Mouse (Mus musculus) urinary bladder, postnatal 4 days (tissue): ENCODE measurements around the gene Synrg.
A peak's percentile ranks its signal among the peaks of the same experiment; 100 is the strongest.

Experiments
- DNase-seq, 2 experiments: peaks; one replicate each; pipeline ENCODE4 v3.0.0; 2021 to 2022; ENCODE audit warnings: low spot score in 2 of 2

Synrg gene

GRCm38 (mm10) chr11:83981338-83981737 lies 17.1 kb downstream of the Synrg start:
- no peak for DNase-seq

- no peak for DNase-seq
Measured at GRCm38 (mm10) chr11:83991701-83992100, 27.5 kb downstream of the Synrg start.

GRCm38 (mm10) chr11:83993428-83993827 lies 29.2 kb downstream of the Synrg start:
- no peak for DNase-seq

- DNase-seq, result no peak
Measured at GRCm38 (mm10) chr11:83994481-83994880, 30.3 kb downstream of the Synrg start.

- DNase-seq, result no peak
Measured at GRCm38 (mm10) chr11:83995535-83995950, 31.3 kb downstream of the Synrg start.

DNA sequence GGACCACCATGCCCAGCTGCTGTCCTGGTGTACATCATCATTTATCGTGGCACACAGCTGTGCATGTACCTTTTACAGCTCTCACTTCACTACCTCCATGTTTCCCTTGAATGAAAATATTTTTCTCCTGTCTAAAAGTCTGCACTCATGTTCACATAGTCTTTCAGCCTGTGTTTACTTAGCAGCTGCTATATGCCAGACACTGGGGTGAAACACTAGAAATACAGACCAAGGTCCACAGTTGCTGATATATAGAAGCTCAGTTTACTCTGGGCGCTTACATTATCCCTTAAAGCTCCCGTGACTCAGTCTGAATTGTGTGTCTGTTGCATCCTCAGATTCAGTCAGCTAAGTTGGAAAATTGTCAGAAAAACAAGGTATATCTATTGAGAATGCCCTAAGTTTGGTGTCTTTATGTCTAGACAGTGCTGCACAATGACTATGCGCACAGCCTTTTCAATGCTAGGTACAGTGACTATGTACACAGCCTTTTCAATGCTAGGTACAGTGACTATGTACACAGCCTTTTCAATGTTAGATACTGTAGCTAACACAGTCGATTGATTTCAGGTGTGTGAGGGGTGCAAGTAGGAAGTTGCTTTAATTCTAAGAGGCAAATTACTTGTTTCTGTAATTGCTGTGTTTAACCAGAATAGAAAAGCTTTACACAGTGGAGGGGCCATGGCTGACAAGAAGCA lies 33.1 kb downstream of the Synrg start:
- DNase-seq, result no peak

- DNase-seq, result no peak
Measured at GRCm38 (mm10) chr11:83998993-83999392, 34.8 kb downstream of the Synrg start.

DNA sequence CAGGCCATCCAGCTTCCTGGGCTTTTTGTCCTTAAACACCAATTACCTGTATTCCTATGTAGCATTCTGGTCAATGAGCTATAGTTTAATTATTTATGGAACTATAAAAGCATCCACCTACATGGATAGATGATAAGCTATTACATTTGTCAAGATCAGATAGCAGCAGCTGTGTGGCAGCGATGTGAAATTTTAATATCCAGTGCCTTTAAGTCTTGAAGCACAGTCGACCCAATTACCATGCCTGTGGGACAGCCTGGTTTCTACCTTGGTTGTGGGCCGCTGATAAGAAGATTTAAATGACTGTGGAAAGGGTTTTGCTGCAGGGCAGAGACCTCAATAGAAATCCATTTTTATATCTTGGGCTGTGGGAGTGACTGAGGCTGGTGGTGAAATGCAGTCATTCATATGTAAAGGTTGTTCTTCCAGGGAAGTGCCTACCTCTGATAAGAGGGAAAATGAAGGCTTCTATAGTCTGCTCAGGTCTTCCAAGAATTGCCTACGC lies 35.2 kb downstream of the Synrg start:
- DNase-seq, result no peak

- DNase-seq, result no peak
Measured at GRCm38 (mm10) chr11:84001257-84001656, 37.0 kb downstream of the Synrg start.

DNA sequence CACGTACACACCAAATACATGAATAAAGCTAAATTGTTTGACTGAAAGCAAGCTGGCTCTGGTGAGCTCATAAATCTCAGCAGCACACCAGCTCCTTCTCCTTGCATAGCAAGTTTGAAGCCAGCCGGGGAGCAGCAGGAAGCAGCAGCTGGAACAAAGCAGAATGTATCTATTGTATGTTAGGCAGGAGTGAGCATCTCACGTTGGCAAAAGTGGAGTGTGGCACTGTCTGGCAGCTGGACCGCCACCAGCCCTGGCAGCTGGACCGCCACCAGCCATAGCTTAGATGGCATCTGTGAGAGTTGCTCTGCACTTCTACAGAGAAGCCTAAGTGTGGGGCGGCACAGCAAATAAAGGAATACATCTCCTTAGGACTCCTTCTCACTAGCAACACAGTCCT lies 39.8 kb downstream of the Synrg start:
- no peak for DNase-seq

DNA sequence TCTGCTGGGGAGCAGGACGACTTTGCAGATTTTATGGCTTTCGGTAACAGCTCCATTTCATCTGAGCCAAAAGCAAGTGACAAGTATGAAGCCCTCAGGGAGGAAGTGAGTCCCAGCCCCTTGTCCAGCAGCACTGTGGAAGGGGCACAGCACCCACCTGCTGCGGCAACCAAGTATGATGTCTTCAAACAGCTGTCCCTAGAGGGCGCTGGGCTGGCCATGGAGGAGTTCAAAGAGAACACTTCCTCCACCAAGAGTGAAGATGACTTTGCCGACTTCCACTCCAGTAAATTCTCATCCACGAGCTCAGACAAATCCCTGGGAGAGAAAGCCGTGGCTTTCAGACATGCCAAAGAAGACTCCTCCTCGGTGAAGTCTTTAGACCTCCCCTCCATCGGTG lies 44.8 kb downstream of the Synrg start:
- DNase-seq, result no peak

DNA sequence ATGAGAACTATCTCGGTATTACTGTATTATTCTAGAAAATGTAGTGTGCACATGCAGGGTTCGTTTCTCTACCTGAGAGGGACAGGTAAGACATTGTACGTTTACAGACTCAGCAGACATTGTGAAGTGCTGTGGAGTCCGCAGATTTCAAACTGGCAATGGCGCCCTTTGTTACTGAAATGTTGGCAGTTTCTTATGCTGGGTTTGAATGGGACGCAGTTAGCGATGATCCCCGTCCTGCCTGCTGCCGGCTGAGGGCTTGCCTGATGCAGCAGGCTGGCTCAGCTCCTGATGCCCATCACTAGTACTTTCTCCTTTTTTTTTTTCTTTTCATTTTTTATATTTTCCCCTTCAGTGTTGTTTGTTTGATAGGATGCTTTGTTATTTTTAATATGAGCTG lies 46.2 kb downstream of the Synrg start:
- DNase-seq, result no peak

DNA sequence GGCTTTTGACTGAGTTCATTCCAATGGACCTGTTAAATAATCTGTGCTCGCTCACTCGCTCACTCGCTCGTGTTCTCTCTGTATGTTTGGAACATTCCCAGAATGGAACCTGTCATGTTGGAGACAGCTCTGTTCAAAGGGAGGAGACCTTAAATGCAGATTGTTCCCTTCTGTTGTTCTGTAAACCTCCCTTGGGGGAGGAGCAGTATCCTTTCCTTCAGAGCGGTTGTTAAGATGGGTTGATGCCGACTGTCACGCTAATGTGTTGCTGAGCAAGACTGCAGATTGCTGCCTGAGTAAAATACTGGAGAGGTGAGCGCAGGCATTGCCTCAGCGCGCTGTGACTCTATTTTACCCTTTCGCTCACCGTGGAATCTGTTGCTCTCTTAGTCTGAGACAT lies 46.8 kb downstream of the Synrg start:
- DNase-seq, result no peak

DNA sequence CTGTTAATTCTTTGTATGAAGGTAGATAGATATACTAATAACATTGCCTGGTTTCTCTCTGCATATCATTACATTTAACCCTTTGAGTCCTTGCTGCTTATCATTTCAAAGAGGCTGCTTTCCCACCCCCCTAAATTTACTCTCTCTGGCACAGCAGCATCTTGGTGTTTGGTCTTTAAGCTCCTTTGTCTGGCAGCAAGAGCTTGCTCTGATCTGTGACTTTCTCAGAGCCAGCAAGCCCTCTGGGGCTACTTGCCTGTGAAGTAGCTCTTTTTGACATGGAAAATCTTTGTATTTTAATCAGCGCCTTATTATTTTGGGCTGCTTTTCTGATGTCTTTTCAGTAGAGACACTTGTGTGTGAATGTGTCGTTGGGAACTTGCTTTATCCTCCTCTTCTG lies 47.3 kb downstream of the Synrg start:
- no peak for DNase-seq

- DNase-seq, result no peak
Measured at GRCm38 (mm10) chr11:84013105-84013504, 48.9 kb downstream of the Synrg start.

GRCm38 (mm10) chr11:84016147-84016809 lies 52.0 kb downstream of the Synrg start:
- no peak for DNase-seq

- no peak for DNase-seq
Measured at GRCm38 (mm10) chr11:84016810-84017508, 52.7 kb downstream of the Synrg start.

DNA sequence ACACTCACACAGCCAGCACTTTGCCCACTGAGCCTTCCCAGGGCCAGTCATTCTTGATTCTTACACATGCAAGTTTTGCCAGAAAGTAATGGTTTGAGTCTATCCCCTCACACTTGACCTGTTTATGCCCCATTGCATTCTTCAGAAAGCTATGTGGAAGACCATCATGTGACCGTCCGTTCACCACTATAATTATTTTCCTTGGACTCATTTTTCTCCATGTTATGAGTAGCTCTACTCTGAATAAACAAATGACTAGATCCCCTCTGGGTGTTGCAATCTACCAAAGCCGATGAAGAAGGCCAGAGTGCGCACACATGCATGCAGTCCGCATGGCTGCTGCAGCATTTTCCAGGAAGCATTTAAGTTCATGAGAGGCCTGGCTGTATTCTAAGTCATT lies 63.0 kb downstream of the Synrg start:
- DNase-seq, result no peak

DNA sequence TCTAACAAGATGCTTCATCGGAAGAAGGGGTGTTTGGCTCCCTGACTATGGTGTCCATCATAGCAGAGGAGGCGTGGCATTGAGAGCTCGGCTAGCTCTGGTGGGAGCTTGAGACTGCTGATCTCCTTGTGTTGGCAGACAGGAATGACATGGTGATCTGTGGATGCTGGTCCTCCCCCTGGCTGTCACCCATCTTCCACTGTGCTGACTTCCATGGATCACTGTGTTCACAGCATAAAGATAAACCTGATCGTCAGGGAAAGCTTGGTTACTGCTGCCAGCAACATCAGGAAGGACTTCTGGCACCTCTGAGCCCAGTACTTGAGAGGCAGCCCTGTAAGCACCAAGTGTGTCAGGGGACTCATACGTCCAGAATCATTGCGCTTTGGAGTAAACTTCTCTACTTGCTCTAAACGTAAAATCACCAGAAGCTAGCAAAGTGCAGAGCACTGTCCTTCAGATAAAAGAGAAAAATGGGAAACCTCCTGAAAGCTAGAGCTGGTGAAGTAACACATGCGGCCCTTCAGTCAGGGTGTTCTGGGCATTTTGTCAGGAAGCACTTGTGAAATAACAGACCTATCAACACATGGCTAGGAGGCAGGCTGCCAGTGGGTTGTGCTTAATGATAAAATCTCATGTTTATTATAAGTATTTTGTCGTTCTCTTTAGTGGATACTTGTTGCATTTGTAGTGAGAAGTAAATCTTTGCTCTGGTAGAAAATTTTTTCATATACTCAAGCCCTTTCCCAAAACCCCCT lies 64.2 kb downstream of the Synrg start:
- peak in 1 of 2 experiments; percentile 23 for DNase-seq

DNA sequence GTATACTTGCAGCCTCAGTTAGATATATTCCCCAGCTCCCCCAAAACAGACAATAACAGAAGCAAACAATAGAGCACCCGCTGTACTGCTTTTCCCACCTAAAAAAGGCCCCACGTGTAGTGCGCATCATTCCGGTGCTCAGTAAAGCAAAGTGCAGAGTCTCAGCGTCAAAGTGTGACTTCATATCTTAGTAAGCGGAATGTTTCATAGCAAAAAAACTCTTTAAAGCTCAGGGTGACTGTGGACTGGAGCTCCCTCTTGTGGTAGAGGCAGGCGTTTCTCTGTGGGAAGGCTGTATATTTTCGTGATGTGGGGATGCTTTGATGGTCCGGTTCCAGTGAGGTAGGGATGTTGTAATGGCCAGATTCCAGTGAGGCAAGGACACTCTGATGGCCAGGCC lies 67.7 kb downstream of the Synrg start:
- DNase-seq, result no peak

DNA sequence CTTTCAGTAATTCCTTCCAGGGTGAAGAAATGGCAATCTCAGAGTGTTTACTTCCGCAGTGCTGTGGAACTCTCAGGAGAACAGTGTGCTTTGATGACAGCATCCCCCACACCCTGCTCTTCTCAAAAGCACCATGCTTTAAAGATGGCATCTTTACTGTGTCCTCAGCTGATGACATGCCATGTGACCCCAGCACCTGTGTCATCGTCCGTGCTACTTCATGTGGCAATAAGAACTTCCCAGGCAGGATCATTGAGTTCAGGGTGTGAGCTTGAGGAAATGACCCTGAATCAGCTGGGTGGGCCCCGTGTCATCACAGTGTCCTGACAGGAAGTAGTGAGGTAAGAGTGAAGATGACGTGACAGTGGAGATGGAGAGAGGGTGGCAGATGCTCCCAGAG lies 68.3 kb downstream of the Synrg start:
- DNase-seq, result no peak

DNA sequence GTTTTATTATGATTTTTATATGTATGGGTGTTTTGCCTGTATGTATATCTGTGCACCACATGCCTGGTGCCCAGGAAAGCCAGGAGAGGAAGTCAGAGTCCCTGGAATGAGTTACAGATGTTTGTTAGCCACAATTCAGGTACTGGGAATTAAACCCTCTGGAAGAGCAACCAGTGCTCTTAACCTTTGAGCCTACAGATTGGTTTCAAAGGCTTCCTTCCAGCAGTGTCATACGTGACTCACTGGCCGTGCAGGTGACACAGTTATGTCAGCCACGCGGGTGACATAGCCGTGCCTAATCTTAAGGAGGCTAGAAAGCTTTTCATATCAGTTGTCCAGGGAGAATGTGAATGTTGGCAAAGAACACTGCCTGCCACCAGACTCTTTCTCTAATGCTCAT lies 69.4 kb downstream of the Synrg start:
- no peak for DNase-seq
